Comparison of ENCODE assay signal across 20 mouse cellular contexts in the genomic region with DNA sequence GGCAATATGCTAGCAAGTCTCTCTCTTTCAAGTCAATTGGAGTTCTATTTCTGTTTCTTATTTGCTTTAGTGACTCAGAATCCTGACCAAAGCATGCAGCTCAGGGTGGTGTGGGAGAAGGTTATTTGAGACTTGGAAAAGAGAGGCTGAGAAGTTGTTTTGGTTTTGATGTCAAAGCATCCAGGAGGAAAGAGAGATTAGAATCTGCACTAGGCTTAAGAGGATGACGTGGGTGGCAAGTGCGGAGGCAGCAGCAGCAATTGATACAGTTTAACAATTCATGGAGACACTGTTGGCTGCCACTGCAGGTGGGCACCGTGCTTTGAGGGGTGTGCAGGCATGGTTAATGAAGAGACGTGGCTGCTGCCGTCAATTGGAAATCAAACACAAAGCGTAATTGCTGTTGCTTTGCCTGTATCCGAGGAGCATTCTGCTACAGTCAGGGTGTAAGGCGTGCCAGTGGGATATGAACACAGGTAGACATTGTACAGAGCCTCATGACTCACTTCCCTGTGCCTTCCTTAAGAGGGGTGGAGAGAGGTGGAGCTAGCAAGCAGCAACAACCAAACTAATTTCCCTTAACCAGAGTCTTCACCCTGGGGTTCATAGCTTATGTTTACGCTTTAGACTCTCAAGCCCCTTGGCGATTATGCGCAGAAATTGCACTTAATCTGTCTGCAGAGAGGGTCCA. TPM values are rescaled to one million over a fixed set of nuclear protein-coding genes. Genes with fewer than 3 reads are reported as not detected.
DNase-seq lines count a peak whose midpoint lies in the region; ATAC-seq lines count a peak whose summit lies in the region.
"Had no signal": no experiment of that assay in that cellular context is flagged by ENCODE, and none has a peak within 500 bp of the region (broad histone marks: within the 10 kb centered on the region; RNA-seq: fewer than 3 reads in every experiment).

No protein-coding gene starts in this region.

- intact Hi-C loops in left cerebral cortex, postnatal 14 days (cut with DNase I) = no loop called here

- H3K4me2 ChIP-seq in hindbrain, embryonic 16.5 days (ENCODE audit: low read length) = no peak overlapping the region
- H3K4me2 ChIP-seq: embryonic facial prominence, embryonic 12.5 days; forebrain, embryonic 15.5 days; heart, embryonic 13.5 days; neural tube, embryonic 13.5 days had no signal

- H3K27ac ChIP-seq in limb, embryonic 10.5 days = 0 out of 2 replicates have a peak overlapping the region, but pooled peaks have one; percentile 14
- no peak overlapping the region for H3K27ac ChIP-seq in hindbrain, embryonic 16.5 days (ENCODE audit: low read depth, low read length)
- H3K27ac ChIP-seq: embryonic facial prominence, embryonic 12.5 days; forebrain, embryonic 15.5 days; heart, embryonic 13.5 days; neural tube, embryonic 13.5 days had no signal

- WGBS in limb, embryonic 10.5 days = 83% methylated on average over 11 of the region's 11 CpGs
- 66% methylated on average over 11 of the region's 11 CpGs for WGBS in hindbrain, embryonic 16.5 days

- no peak overlapping the region for H3K9ac ChIP-seq in hindbrain, embryonic 16.5 days (ENCODE audit: low read depth, low read length)
- H3K9ac ChIP-seq: embryonic facial prominence, embryonic 12.5 days; forebrain, embryonic 15.5 days; heart, embryonic 13.5 days; neural tube, embryonic 13.5 days had no signal

- H3K27me3 ChIP-seq in limb, embryonic 10.5 days (ENCODE audit: low read depth, poor library complexity, severe bottlenecking) = no peaks in the 10 kb centered on the region
- H3K27me3 ChIP-seq in hindbrain, embryonic 16.5 days (replicated peaks; ENCODE audit: control insufficient read depth, insufficient read depth, low read length) = no peaks in the 10 kb centered on the region
- H3K27me3 ChIP-seq: embryonic facial prominence, embryonic 12.5 days; forebrain, embryonic 15.5 days; heart, embryonic 13.5 days; neural tube, embryonic 13.5 days had no signal

- DNase-seq in frontal cortex, postnatal 25 days (ENCODE audit: low spot score in 2 of 2) = no peak
- DNase-seq in left cerebral cortex, adult 8-10 months (ENCODE audit: low spot score in 2 of 2) = peak; percentile 13 to 37
- DNase-seq in left cerebral cortex, postnatal 14 days (ENCODE audit: low spot score in 2 of 2) = no peak
- peak; percentile 58 for DNase-seq in NIH3T3 (ENCODE audit: low read depth)
- DNase-seq in limb, embryonic 10.5 days (ENCODE audit: low spot score) = no peak
- no peak for DNase-seq in urinary bladder, postnatal 14 days (ENCODE audit: low spot score)
- DNase-seq: cerebellum, adult 11 months; kidney, postnatal 25 days; thymus, adult 2 months had no signal

- H3K4me1 ChIP-seq in limb, embryonic 10.5 days = peaks cover 38% of the 10 kb centered on the region
- no peaks in the 10 kb centered on the region for H3K4me1 ChIP-seq in hindbrain, embryonic 16.5 days (ENCODE audit: control insufficient read depth, insufficient read depth, low read depth, low read length)

- peak; percentile 57 for ATAC-seq in frontal cortex, adult (ENCODE audit: low TSS enrichment)
- ATAC-seq in hindbrain, embryonic 16.5 days = no peak
- ATAC-seq: forebrain, embryonic 15.5 days had no signal

- no peak overlapping the region for H3K4me3 ChIP-seq in limb, embryonic 10.5 days
- H3K4me3 ChIP-seq in hindbrain, embryonic 16.5 days (ENCODE audit: low read length) = no peak overlapping the region
- H3K4me3 ChIP-seq: embryonic facial prominence, embryonic 12.5 days; forebrain, embryonic 15.5 days; heart, embryonic 13.5 days; neural tube, embryonic 13.5 days had no signal

- H3K9me3 ChIP-seq in limb, embryonic 10.5 days (replicated peaks) = no peaks in the 10 kb centered on the region
- H3K9me3 ChIP-seq in hindbrain, embryonic 16.5 days (ENCODE audit: control insufficient read depth, low read length) = no peaks in the 10 kb centered on the region
- H3K9me3 ChIP-seq: embryonic facial prominence, embryonic 12.5 days; forebrain, embryonic 15.5 days; heart, embryonic 13.5 days; neural tube, embryonic 13.5 days had no signal

- H3K36me3 ChIP-seq in limb, embryonic 10.5 days = no peaks in the 10 kb centered on the region
- H3K36me3 ChIP-seq in hindbrain, embryonic 16.5 days (ENCODE audit: control insufficient read depth, insufficient read depth, low read length) = no peaks in the 10 kb centered on the region
- H3K36me3 ChIP-seq: embryonic facial prominence, embryonic 12.5 days; forebrain, embryonic 15.5 days; heart, embryonic 13.5 days; neural tube, embryonic 13.5 days had no signal

RNA-seq across cellular contexts. Expression of gene Ccdc121, which starts 10.3 kb away (rescaled TPM):
- total RNA-seq in left cerebral cortex, adult 8-10 months (2022) = under 1 TPM in 3 of 4 experiments, not detected in 1; 0.40 to 0.88 (median 0.53) TPM
- under 1 TPM; 0.20 to 0.23 TPM for total RNA-seq in left cerebral cortex, postnatal 14 days (2021)
- polyA plus RNA-seq in limb, embryonic 10.5 days (2016; fragmentation: Nextera tagmentation; extraction: Ambion mirVana) = not detected in 2 replicates
- 0.11 and 0.19 TPM in 2 replicates for polyA plus RNA-seq in hindbrain, embryonic 16.5 days (2015; fragmentation: Nextera tagmentation; extraction: Ambion mirVana)
- total RNA-seq: gastrocnemius, postnatal 4 days had no signal
- polyA plus RNA-seq: hindbrain, embryonic 11.5 days; intestine, embryonic 14.5 days; liver, embryonic 16.5 days; neural tube, embryonic 13.5 days; spleen, adult 2 months; thymus, adult 2 months had no signal

RNA-seq across cellular contexts. Expression of gene Dnah14, which starts 54.8 kb away (rescaled TPM):
- total RNA-seq in left cerebral cortex, adult 8-10 months (2022) = 1 to 10 TPM; 1.3 to 1.7 (median 1.3) TPM
- total RNA-seq in left cerebral cortex, postnatal 14 days (2021) = 1 to 10 TPM; 1.3 to 2.2 TPM
- 1.7 TPM in 2 replicates for polyA plus RNA-seq in limb, embryonic 10.5 days (2016; fragmentation: Nextera tagmentation; extraction: Ambion mirVana)
- polyA plus RNA-seq in hindbrain, embryonic 16.5 days (2015; fragmentation: Nextera tagmentation; extraction: Ambion mirVana) = 0.37 and 0.50 TPM in 2 replicates
- polyA plus RNA-seq: spleen, adult 2 months had no signal

Comparison
In these comparisons a context has a peak if more than half of its experiments do, and no peak if none do; other contexts are left out.
1. DNase-seq: peak in left cerebral cortex, adult 8-10 months (2 of 2) and NIH3T3 (single experiment); none in frontal cortex, postnatal 25 days (0 of 2), left cerebral cortex, postnatal 14 days (0 of 2), limb, embryonic 10.5 days (single experiment) and urinary bladder, postnatal 14 days (single experiment).